Mouse (Mus musculus) forebrain, embryonic 15.5 days (tissue): ENCODE results near the gene Hoxa5. TPM values are rescaled to one million over a fixed set of nuclear protein-coding genes. Genes with fewer than 3 reads are reported as not detected.
A peak's percentile ranks its signal among the peaks of the same experiment; 100 is the strongest.

Source experiments
- ATAC-seq: fragments of 200-750 bp; cut with Nextera tagmentation; replicated peaks from 2 replicates; pipeline ENCODE4 v1.8.0; 2017; ENCODE audit warnings: mild to moderate bottlenecking, moderate TSS enrichment, moderate library complexity
- H3K27ac ChIP-seq: fragments of 300-500 bp; sonication (generic); replicated peaks from 2 replicates; pipeline ENCODE4 v1.5.1; 2015; ENCODE audit warnings: mild to moderate bottlenecking, inconsistent platforms
- H3K27me3 ChIP-seq: fragments of 300-500 bp; sonication (generic); 2 replicates; pipeline ENCODE4 v1.6.1; 2015; ENCODE audit warnings: inconsistent platforms
- H3K36me3 ChIP-seq: fragments of 300-500 bp; sonication (generic); 2 replicates; pipeline ENCODE4 v1.6.1; 2015; ENCODE audit warnings: mild to moderate bottlenecking, inconsistent platforms
- H3K4me1 ChIP-seq: fragments of 300-500 bp; sonication (generic); 2 replicates; pipeline ENCODE4 v1.6.1; 2015; ENCODE audit warnings: inconsistent platforms
- H3K4me2 ChIP-seq: fragments of 300-500 bp; sonication (generic); replicated peaks from 2 replicates; pipeline ENCODE4 v1.6.1; 2015; ENCODE audit warnings: mild to moderate bottlenecking, inconsistent platforms
- H3K4me3 ChIP-seq: fragments of 300-500 bp; sonication (generic); 2 replicates; pipeline ENCODE4 v1.5.1; 2015; ENCODE audit warnings: mild to moderate bottlenecking, inconsistent platforms
- H3K9ac ChIP-seq: fragments of 300-500 bp; sonication (generic); replicated peaks from 2 replicates; pipeline ENCODE4 v1.6.1; 2015; ENCODE audit warnings: mild to moderate bottlenecking, inconsistent platforms
- H3K9me3 ChIP-seq: fragments of 300-500 bp; sonication (generic); 2 replicates; pipeline ENCODE4 v1.6.1; 2016; ENCODE audit warnings: inconsistent platforms
- WGBS: fragments of 180-500 bp; shearing (Covaris S2); methylation state at CpG from one replicate; pipeline ENCODE4 v1.1.7; 2015; ENCODE audit warnings: mixed read lengths; 5-methylcytosine and 5-hydroxymethylcytosine counted together
- polyA plus RNA-seq: library from polyadenylated mRNA; unstranded; fragments of >200 nt; fragmentation: Nextera tagmentation; extraction: Ambion mirVana; gene quantifications from 2 replicates; pipeline ENCODE4 v1.2.1, GENCODE M21; 2015

Gene Hoxa5
- polyA plus RNA-seq, 1 experiment from 2014 or later = not detected

- under 1% methylated on average over 25 of the region's 25 CpGs for WGBS
- no peaks in the 10 kb centered on the region for H3K36me3 ChIP-seq
- H3K9ac ChIP-seq = no peak within 1 kb of the TSS
- no peak within 1 kb of the TSS for H3K4me2 ChIP-seq
- no peak for ATAC-seq
- no peaks in the 10 kb centered on the region for H3K4me1 ChIP-seq
- no peak within 1 kb of the TSS for H3K27ac ChIP-seq
- no peaks in the 10 kb centered on the region for H3K9me3 ChIP-seq
- no peak within 1 kb of the TSS for H3K4me3 ChIP-seq
- peaks cover 93% of the 10 kb centered on the region for H3K27me3 ChIP-seq
Observed at GRCm38 (mm10) chr6:52164626-52165440, 39.6 kb downstream of the Hoxa5 start, which contains the start of gene Hoxa2. Hoxa2 (minus strand) TSS chr6:52164831.

- no peak for ATAC-seq
- Histone ChIP-seq H3K36me3 (no peaks in the 10 kb centered on the region), H3K9me3 (no peaks in the 10 kb centered on the region), H3K4me1 (no peaks in the 10 kb centered on the region), H3K27ac (no peak overlapping the region), H3K27me3 (peaks cover 94% of the 10 kb centered on the region), H3K4me3 (no peak overlapping the region), H3K4me2 (no peak overlapping the region), H3K9ac (no peak overlapping the region)
- WGBS = under 1% methylated on average over 39 of the region's 39 CpGs
Observed at GRCm38 (mm10) chr6:52164051-52164625, 40.2 kb downstream of the Hoxa5 start.

GRCm38 (mm10) chr6:52163366-52164031 is 40.9 kb downstream of the Hoxa5 start:
- Histone ChIP-seq H3K9ac (no peak overlapping the region), H3K27ac (no peak overlapping the region), H3K4me3 (no peak overlapping the region), H3K27me3 (peaks cover 95% of the 10 kb centered on the region), H3K36me3 (no peaks in the 10 kb centered on the region), H3K4me1 (peaks cover 6% of the 10 kb centered on the region), H3K4me2 (no peak overlapping the region), H3K9me3 (no peaks in the 10 kb centered on the region)
- under 1% methylated on average over 17 of the region's 17 CpGs for WGBS
- no peak for ATAC-seq

GRCm38 (mm10) chr6:52162611-52163365 is 41.6 kb downstream of the Hoxa5 start:
- Histone ChIP-seq H3K36me3 (no peaks in the 10 kb centered on the region), H3K27ac (no peak overlapping the region), H3K4me2 (no peak overlapping the region), H3K4me1 (peaks cover 13% of the 10 kb centered on the region), H3K9me3 (no peaks in the 10 kb centered on the region), H3K27me3 (peaks cover 95% of the 10 kb centered on the region), H3K9ac (no peak overlapping the region), H3K4me3 (no peak overlapping the region)
- 1% methylated on average over 14 of the region's 14 CpGs for WGBS
- no peak for ATAC-seq

- ATAC-seq = no peak
- no peak overlapping the region for H3K4me3 ChIP-seq
- H3K9ac ChIP-seq = no peak overlapping the region
- WGBS = 7% methylated on average over 1 of the region's 1 CpGs
- no peaks in the 10 kb centered on the region for H3K36me3 ChIP-seq
- H3K27me3 ChIP-seq = peaks cover 95% of the 10 kb centered on the region
- no peak overlapping the region for H3K27ac ChIP-seq
- H3K4me2 ChIP-seq = no peak overlapping the region
- H3K9me3 ChIP-seq = no peaks in the 10 kb centered on the region
- H3K4me1 ChIP-seq = peaks cover 14% of the 10 kb centered on the region
Observed at GRCm38 (mm10) chr6:52162093-52162380, 42.4 kb downstream of the Hoxa5 start.

GRCm38 (mm10) chr6:52161336-52162092 is 42.9 kb downstream of the Hoxa5 start:
- H3K27me3 ChIP-seq = peaks cover 95% of the 10 kb centered on the region
- H3K9ac ChIP-seq = no peak overlapping the region
- WGBS = 1% methylated on average over 8 of the region's 8 CpGs
- no peak overlapping the region for H3K4me3 ChIP-seq
- peaks cover 14% of the 10 kb centered on the region for H3K4me1 ChIP-seq
- H3K4me2 ChIP-seq = no peak overlapping the region
- H3K36me3 ChIP-seq = no peaks in the 10 kb centered on the region
- H3K27ac ChIP-seq = no peak overlapping the region
- no peak for ATAC-seq
- H3K9me3 ChIP-seq = no peaks in the 10 kb centered on the region

GRCm38 (mm10) chr6:52160511-52161335 is 43.7 kb downstream of the Hoxa5 start:
- no peak overlapping the region for H3K9ac ChIP-seq

GRCm38 (mm10) chr6:52159979-52160378 is 44.4 kb downstream of the Hoxa5 start:
- Histone ChIP-seq H3K9ac (no peak overlapping the region), H3K27me3 (peaks cover 95% of the 10 kb centered on the region), H3K4me3 (no peak overlapping the region), H3K4me2 (no peak overlapping the region), H3K36me3 (no peaks in the 10 kb centered on the region), H3K4me1 (peaks cover 14% of the 10 kb centered on the region), H3K27ac (no peak overlapping the region), H3K9me3 (no peaks in the 10 kb centered on the region)
- WGBS = 4% methylated on average over 8 of the region's 9 CpGs
- no peak for ATAC-seq

More at GRCm38 (mm10) chr6:52160511-52161335, 43.7 kb downstream of the Hoxa5 start:
- WGBS = 1% methylated on average over 30 of the region's 30 CpGs
- Histone ChIP-seq H3K4me2 (no peak overlapping the region), H3K36me3 (no peaks in the 10 kb centered on the region), H3K4me3 (no peak overlapping the region), H3K27ac (no peak overlapping the region), H3K9me3 (no peaks in the 10 kb centered on the region), H3K27me3 (peaks cover 95% of the 10 kb centered on the region), H3K4me1 (peaks cover 14% of the 10 kb centered on the region)
- ATAC-seq = no peak

- WGBS = 4% methylated on average over 12 of the region's 12 CpGs
- ATAC-seq = no peak
- Histone ChIP-seq H3K36me3 (no peaks in the 10 kb centered on the region), H3K27ac (no peak overlapping the region), H3K4me1 (peaks cover 14% of the 10 kb centered on the region), H3K4me2 (peak overlapping the region; percentile 93; the same call in 1 of the 2 replicates), H3K27me3 (peaks cover 97% of the 10 kb centered on the region), H3K9me3 (no peaks in the 10 kb centered on the region), H3K9ac (no peak overlapping the region), H3K4me3 (peak overlapping the region; percentile 46; the same call in 1 of the 2 replicates)
Observed at GRCm38 (mm10) chr6:52159164-52159761, 45.1 kb downstream of the Hoxa5 start.

- no peaks in the 10 kb centered on the region for H3K36me3 ChIP-seq
- peak within 1 kb of the TSS; percentile 93 for H3K4me2 ChIP-seq
- 0% methylated on average over 48 of the region's 55 CpGs for WGBS
- H3K4me3 ChIP-seq = peak within 1 kb of the TSS; percentile 46
- H3K4me1 ChIP-seq = peaks cover 14% of the 10 kb centered on the region
- peaks cover 97% of the 10 kb centered on the region for H3K27me3 ChIP-seq
- H3K27ac ChIP-seq = no peak within 1 kb of the TSS
- H3K9me3 ChIP-seq = no peaks in the 10 kb centered on the region
- ATAC-seq = peak; percentile 70
- H3K9ac ChIP-seq = 0 out of 2 replicates have a peak within 1 kb of the TSS, but pooled peaks have one; percentile 11
Observed at GRCm38 (mm10) chr6:52158276-52159051, 45.9 kb downstream of the Hoxa5 start, which contains the start of gene Hoxa1. Hoxa1 (minus strand) TSS chr6:52158317.
